Mouse (Mus musculus) neutrophil, adult 59 days (primary cell): ENCODE data around the gene Mrgprg. TPM values are rescaled to one million over a fixed set of nuclear protein-coding genes. Genes with fewer than 3 reads are reported as not detected.

Experiments
- total RNA-seq, 2 experiments: library from RNA; stranded (reverse); gene quantifications; 1 replicate in 1 of 2; 2 replicates in 1 of 2; pipeline ENCODE4 v1.2.4; 2023

Mrgprg gene
- not detected for total RNA-seq

DNA sequence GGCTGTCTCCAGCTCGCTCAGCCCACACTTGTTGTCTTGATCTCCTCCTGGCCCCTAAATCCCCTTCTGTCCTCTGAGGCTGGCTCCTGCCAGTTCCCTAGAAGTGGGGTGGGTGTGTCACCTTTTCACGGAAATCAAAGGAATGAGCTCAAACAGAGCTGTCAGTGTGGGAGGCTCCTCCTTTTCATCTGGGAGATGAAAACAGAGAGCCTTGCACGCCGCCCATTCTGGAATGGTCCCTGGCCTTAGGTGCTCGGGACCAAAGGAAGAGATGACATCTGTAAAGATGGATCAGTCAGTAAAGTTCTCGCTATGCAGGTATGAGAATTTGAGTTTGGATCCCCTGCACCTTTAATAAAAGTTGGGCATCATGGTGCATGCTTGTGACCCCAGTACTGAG is at the start of gene Mrgprg:
Gene Mrgprg, minus strand, starts transcription at position 101 of the 400 bp plus-strand sequence.

DNA sequence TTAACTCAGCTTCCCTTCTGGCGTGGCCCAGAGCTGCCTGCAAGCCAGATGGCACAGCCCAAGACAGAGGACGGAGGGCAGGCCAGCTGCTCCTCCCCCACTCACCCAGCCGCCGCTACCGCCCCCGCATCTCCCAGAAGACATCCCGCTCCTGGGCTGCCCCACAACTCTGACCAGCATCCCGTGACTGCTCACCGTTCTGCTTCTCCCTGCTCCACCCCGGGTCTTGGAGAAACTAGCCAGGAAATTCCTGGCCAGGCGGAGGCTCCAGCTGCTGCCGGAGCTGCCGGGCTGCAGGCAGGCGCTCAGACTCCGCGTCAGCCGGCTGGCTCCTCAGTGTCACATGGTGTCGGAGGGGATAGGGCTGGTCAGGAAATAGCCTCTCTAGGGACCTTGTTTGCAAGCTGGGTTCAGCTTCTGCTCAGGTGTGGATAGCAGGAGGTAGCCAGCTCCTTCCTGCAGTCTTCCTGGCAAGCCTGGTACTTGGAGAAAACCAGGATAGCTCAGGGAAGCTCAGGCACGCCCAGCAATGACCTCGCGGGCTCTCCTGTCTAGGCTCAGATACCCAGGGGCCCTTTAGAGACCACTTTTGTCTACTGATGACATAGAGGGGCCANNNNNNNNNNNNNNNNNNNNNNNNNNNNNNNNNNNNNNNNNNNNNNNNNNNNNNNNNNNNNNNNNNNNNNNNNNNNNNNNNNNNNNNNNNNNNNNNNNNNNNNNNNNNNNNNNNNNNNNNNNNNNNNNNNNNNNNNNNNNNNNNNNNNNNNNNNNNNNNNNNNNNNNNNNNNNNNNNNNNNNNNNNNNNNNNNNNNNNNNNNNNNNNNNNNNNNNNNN is 17.4 kb upstream of the Mrgprg start, which contains the start of gene Mrgpre:
Gene Mrgpre, minus strand, starts transcription at position 505 of the 834 bp plus-strand sequence.

DNA sequence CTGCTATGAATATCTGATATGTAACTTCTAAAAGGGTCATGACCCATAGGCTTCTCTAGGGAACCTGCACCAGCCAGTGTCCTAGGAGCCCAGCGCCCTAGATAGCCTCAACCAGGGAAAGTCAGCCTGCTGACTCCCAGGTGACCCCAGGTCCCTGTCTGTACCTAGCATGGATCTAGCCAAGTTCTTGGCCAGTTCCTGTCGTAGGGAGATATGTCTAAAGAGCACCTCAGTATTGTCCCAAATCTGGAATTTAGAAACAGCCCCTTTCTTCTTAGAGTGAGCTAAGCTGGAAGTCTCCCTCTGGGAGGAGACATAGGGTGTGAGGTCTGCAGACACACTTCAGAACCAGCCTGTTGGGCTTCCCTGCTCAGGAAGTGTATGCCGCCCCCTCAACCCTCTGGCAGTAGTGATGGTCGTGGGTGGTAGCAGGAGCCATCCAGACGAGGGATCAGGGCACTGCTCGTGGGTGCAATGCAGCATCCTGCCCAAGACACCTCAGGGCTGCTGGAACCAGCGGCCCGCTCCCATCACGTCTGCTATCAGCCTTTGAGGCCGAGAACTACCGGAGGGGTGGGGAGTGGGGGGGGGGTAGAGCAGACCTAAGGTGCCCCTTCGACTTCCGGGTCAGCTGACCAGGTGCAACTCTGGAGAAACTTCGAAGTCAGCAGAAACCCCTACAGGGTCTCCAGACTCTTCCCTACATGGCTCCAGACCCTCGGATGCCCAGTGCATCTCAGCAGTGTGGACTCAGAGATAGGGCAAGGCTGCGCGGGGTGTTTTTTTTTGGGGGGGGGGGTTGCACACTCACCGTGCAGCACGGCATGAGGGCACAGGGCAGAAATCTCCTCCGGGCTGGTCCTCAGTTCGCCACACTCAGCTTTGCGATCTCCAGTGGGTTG is 10.4 kb downstream of the Mrgprg start, which contains the start of gene Osbpl5:
Gene Osbpl5, minus strand, starts transcription at position 861 of the 902 bp plus-strand sequence.

Other genes starting within 250 kb of the Mrgprg start
- 10 to 100 TPM; 84.1 to 85.0 TPM for gene Nap1l4, start 217.9 kb downstream of the Mrgprg start, total RNA-seq
- 10 to 100 TPM; 31.4 to 38.1 TPM for gene Cars, start 166.9 kb downstream of the Mrgprg start, total RNA-seq
- 1 to 10 TPM; 8.0 to 8.6 TPM for gene Tnfrsf26, start 138.3 kb downstream of the Mrgprg start, total RNA-seq
- gene Tnfrsf22, start 117.3 kb downstream of the Mrgprg start, total RNA-seq, result 1 to 10 TPM in 1 of 2 experiments, under 1 TPM in 1; 0.90 to 2.1 TPM
- gene Tnfrsf23, start 81.1 kb downstream of the Mrgprg start, total RNA-seq, result 1 to 10 TPM; 7.1 to 9.6 TPM
- 1 to 10 TPM in 1 of 2 experiments, under 1 TPM in 1; 0.82 to 3.1 TPM for gene Osbpl5, start 10.0 kb downstream of the Mrgprg start, total RNA-seq
- gene Mrgpre, start 17.5 kb upstream of the Mrgprg start, total RNA-seq, result under 1 TPM; 0.09 to 0.13 TPM
- gene Nadsyn1, start 55.9 kb upstream of the Mrgprg start, total RNA-seq, result 1 to 10 TPM; 5.1 to 8.9 TPM
- gene Dhcr7, start 56.2 kb upstream of the Mrgprg start, total RNA-seq, result 1 to 10 TPM; 5.6 to 7.3 TPM
- not detected for gene Gm498, start 99.8 kb upstream of the Mrgprg start, total RNA-seq
- gene Shank2, start 234.9 kb upstream of the Mrgprg start, total RNA-seq, result under 1 TPM; 0.31 TPM